Mouse (Mus musculus) left cerebral cortex, postnatal 25 days (tissue): ENCODE results near the gene Dbt. TPM values are rescaled to one million over a fixed set of nuclear protein-coding genes. Genes with fewer than 3 reads are reported as not detected.

Source experiments
- total RNA-seq, 2 experiments: library from RNA; stranded (reverse); gene quantifications; 2 replicates each; pipeline ENCODE4 v1.2.3; 2021

Gene Dbt
- total RNA-seq, 2 experiments from 2014 or later: 18.2 to 20.6 TPM

Other genes with a start within 250 kb of the Dbt start
- gene Cdc14a, start 89.0 kb upstream of the Dbt start, total RNA-seq: 1 to 10 TPM; 3.2 to 4.3 TPM
- 10 to 100 TPM; 55.5 to 59.5 TPM for gene Rtca, start 4.9 kb upstream of the Dbt start, total RNA-seq
- gene Lrrc39, start 49.9 kb downstream of the Dbt start, total RNA-seq: under 1 TPM in 1 of 2 experiments, not detected in 1; 0.14 TPM
- 1 to 10 TPM; 5.4 to 9.0 TPM for gene Sass6, start 81.9 kb downstream of the Dbt start, total RNA-seq
- 10 to 100 TPM; 13.5 to 16.4 TPM for gene Trmt13, start 101.5 kb downstream of the Dbt start, total RNA-seq
- gene Mfsd14a, start 149.6 kb downstream of the Dbt start, total RNA-seq: 10 to 100 TPM; 61.6 to 62.4 TPM
- not detected for gene Gm43191, start 168.2 kb downstream of the Dbt start, total RNA-seq
- 10 to 100 TPM; 13.1 to 14.5 TPM for gene Slc35a3, start 199.8 kb downstream of the Dbt start, total RNA-seq